Mouse (Mus musculus) heart, adult 2 months (tissue): Measurements from ENCODE around the gene Slc2a13.

Experiments
- CTCF ChIP-seq: fragments of 200-600 bp; IDR thresholded peaks from 2 replicates; pipeline ENCODE4 v1.8.1; 2022; ENCODE audit warnings: antibody characterized with exemption, mild to moderate bottlenecking, moderate library complexity
- POLR2A ChIP-seq: fragments of 200-500 bp; IDR thresholded peaks from 2 replicates; pipeline ENCODE4 v1.6.1; 2011; ENCODE audit warnings: mild to moderate bottlenecking, low read depth, low read length, control low read depth; ENCODE audit not compliant: insufficient read depth

- TF ChIP-seq POLR2A (no peak), CTCF (no peak)
Observed at GRCm38 (mm10) chr15:91281521-91281920, 291.5 kb downstream of the Slc2a13 start.
